Mouse (Mus musculus) layer of hippocampus, adult 2 months (tissue): ENCODE measurements around the gene Ppip5k2. TPM values are rescaled to one million over a fixed set of nuclear protein-coding genes. Genes with fewer than 3 reads are reported as not detected.

Experiments used
- DNase-seq, 2 experiments: peaks; one replicate each; pipeline ENCODE4 v3.0.0; 2022; ENCODE audit warnings: low spot score in 2 of 2
- H3K27ac ChIP-seq: fragments of 200-600 bp; 2 replicates; pipeline ENCODE4 v1.8.1; 2022
- H3K4me3 ChIP-seq: fragments of 200-600 bp; 2 replicates; pipeline ENCODE4 v1.8.1; 2022; ENCODE audit warnings: mild to moderate bottlenecking
- CTCF ChIP-seq: fragments of 200-600 bp; conservative IDR thresholded peaks from 2 replicates; pipeline ENCODE4 v1.8.1; 2022; ENCODE audit warnings: antibody characterized with exemption, mild to moderate bottlenecking, moderate library complexity
- long read RNA-seq, 2 experiments: library from polyadenylated mRNA; stranded (forward); transcript quantifications; one replicate each; pipeline ENCODE4 v2.0.0; 2021; ENCODE audit warnings: borderline mapping rate in 2 of 2
- total RNA-seq, 2 experiments: library from RNA; stranded (reverse); gene quantifications; 2 replicates each; pipeline ENCODE4 v1.2.3; 2021

Gene Ppip5k2
- total RNA-seq: 10 to 100 TPM; 19.3 to 20.8 TPM
- long read RNA-seq, experiment 1, full-length matches to known transcripts: 1 of 9 reads
- long read RNA-seq, experiment 1, partial matches to known transcripts: 1 of 9 reads
- long read RNA-seq, experiment 1, other reads (novel, unspliced or antisense): 7 of 9 reads
- long read RNA-seq, experiment 2, full-length matches to known transcripts: 3 of 13 reads
- long read RNA-seq, experiment 2, partial matches to known transcripts: 2 of 13 reads
- long read RNA-seq, experiment 2, other reads (novel, unspliced or antisense): 8 of 13 reads

DNA sequence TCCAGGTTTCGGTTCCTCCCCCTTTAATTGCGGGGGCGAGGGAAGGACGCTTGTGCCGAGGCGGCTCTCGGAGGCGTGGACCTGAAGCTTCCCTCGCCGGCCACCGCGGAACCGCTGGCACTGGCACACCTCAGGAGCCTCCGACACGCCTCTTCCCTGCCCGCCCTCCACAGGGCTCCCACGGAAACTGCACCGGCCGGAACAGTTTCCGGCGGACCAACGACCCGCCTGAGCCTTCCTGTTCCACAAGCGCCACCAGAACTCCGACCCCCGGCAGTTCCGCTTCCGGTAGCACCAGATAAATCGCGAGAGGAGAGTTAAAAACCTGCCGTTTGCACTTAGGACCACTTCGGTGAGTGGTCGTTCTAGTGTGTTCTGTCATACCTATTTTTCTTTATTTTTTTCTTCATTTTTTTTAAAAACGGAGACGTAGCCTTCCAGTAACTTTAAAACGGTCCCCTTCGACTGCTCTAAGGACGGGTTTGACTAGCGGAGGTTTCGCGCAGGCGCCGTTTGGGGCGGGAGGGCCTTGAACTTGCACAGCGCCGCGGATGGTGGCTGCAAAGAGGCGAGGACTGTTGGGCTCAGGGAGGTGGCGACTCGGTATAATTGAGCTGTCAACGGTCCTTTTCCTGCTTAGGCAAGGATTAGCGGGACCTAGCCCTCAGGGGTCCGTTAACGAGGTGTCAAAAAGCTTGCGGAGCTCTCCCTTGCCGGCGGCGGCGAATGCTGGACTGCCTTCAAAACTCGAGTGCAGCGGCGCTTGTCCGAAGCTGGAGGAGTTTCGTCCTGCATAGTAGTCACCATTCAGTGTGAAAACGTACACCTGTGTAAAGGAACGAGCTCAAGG, at the start of gene Ppip5k2, which contains the start of gene Gin1:
Gene Ppip5k2, minus strand, starts transcription at position 508 of the 850 bp plus-strand sequence.
Gene Gin1, plus strand, starts transcription at position 269 of the 850 bp plus-strand sequence.
- peak; percentile 66 for TF ChIP-seq CTCF
- Histone ChIP-seq H3K27ac (peak within 1 kb of the TSS; percentile 94), H3K4me3 (peak within 1 kb of the TSS; percentile 99)
- DNase-seq: peak; percentile 94 to 95

DNA sequence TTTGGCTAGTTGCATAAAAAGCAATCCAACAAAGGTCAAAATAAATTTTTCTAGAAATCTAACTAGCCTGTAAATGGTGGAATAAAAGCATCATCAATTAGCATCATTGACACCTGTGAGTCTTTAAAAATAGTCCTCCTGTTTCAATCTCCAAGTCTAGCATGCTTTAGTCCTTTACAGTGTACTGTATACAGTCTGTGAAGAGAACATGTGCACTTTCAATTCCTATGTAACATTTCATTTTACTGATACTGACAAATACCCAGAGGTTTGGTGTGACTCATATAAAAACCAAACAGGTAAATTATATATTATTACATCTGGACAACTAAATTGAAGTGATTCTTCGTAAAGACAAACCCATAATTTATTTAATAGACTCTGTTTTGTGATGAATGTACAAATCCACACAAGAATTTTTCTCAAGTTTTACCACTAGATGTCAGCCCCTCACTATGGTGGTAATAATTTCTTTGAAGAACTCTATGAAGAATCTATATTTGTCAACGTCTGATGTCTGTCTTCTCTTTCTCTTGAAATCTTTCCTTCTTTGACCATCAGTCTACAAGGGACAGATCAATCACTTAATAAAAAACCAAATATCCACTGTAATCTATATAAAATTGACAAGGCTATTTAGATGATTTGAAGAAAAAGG, 39.2 kb upstream of the Ppip5k2 start:
- peak in 1 of 2 experiments; percentile 25 for DNase-seq
- Histone ChIP-seq H3K27ac (no peak overlapping the region), H3K4me3 (no peak overlapping the region)
- peak; percentile 92 for TF ChIP-seq CTCF

DNA sequence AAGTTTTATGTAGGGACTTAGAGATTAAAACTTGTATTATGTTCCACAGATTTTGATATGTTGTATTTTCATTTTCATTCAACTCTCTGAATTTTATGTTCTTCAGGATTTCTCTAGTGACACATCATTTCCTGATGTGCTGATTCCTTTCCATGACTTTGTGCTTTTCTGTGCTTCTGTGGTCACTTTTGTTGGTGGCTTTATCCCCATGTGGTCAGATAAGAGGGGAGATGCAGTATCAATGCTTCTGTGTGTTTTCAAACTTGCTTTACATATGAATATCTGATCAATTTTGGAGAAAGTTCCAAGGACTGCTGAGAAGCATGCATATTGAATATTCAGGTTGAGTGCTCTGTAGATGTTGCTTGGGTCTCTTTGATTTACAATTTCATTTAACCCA, 34.3 kb upstream of the Ppip5k2 start:
- Histone ChIP-seq H3K27ac (no peak overlapping the region), H3K4me3 (no peak overlapping the region)
- TF ChIP-seq CTCF: no peak
- DNase-seq: no peak

DNA sequence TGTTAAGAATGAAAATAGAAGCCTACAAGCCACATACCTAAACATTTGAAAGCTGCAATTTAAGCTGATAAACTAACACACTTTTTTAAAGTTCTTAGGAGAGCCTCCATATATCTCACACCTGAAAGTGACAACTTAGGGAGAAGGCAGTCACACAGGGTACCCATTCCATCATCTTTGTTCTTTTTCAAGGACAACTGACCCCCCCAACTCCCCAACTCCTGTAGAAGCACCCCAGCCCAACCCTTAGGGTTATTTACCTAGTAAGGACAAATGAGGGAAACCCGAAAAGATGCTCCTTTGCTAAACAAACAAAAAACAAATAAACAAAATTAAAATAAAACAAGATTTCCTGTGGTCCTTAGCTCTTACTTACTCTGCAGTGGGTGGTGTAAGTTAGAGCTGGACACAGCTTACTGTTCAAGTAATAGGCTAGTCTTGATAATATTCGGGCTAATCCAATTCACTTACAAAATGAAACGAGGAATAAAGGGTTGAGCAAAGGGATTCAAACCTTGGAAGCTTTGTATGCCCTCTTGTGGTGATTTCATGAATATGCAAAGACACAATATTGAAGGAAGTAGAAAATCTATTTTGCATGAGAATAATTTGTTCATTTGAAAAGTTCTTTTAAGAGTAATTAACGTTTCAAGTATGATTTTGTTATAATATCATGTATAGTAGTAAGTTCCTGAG, 32.1 kb upstream of the Ppip5k2 start:
- H3K4me3 ChIP-seq: no peak overlapping the region
- DNase-seq: no peak
- TF ChIP-seq CTCF: peak; percentile 84
- no peak overlapping the region for H3K27ac ChIP-seq

DNA sequence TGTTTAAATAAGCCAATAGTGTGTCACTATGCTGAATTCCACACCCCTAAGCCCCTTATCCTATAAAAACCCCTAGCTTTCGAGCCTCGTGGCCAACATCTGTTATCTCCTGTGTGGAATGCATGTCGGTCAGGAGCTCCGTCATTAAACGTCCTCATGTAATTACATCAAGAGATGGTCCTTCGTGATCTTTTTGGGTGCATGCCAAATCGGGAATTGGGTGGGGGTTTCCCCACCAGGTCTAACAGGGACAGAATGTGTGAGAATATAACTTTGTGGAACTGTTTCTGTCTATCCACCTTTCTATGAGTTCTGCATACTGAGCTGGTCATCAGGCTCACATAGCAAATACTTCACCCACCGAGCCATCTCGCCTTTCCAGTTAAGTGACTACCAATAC, 25.7 kb upstream of the Ppip5k2 start:
- TF ChIP-seq CTCF: no peak
- no peak overlapping the region for H3K4me3 ChIP-seq
- no peak for DNase-seq
- H3K27ac ChIP-seq: no peak overlapping the region

DNA sequence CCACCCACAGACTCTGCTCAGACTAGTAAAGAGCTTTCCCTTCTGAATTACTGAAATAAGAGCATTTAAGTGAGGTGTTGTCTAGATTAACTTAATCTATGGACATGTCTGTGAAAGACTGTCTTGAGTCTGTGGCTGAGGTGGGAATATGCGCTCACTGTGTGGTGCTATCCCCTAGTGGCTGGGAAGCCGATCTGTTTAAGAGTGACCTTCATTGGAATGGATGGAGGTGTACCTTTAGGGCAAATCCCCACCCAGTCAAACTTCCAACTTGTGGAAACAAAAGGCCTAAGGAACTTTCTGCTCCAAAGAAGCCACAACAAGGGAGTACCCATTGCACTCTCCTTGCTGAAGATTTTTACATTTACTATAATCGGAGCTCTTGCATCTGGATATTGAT, 23.9 kb upstream of the Ppip5k2 start:
- no peak; the same call in 1 of the 2 replicates for TF ChIP-seq CTCF

DNA sequence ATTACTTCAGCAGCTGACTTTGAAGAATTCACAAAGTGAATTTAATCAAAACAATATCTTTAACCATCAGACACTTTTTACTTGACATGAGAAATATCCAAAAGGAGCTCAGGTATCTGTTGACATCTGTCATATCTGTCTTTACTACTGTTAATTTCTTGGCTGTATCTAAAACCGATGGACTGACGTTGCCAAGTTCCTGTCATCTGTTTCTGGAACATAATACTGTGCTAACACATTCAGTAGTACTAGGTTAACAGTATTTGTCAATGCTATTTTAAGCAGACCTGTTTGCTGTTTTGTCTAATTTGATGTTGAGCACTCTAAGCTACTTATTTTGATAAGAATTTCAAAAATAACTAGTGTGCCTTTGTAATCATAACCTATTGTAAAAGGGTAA, 18.3 kb upstream of the Ppip5k2 start:
- TF ChIP-seq CTCF: no peak
- Histone ChIP-seq H3K27ac (no peak overlapping the region), H3K4me3 (no peak overlapping the region)
- no peak for DNase-seq

More for the DNA sequence above, 23.9 kb upstream of the Ppip5k2 start:
- Histone ChIP-seq H3K27ac (no peak overlapping the region), H3K4me3 (no peak overlapping the region)
- DNase-seq: no peak

DNA sequence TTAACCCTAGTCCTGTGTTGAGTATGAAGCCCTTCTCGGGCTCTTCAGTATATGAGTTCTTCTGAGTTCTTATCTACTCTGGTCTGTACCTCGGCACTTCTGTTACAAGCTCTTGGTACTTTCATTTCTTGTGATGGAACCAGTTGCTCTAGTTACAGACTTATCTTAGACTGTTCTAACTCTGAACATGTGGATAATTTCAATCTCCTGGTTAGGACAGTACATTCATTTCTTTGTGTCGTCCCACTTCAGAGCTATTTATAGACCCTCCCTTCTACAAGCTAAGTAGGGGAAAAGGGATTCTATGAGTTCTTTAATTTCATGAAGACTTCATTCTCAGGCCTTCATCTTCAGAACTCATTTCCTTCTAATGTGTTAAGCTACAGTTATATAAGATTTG, 17.5 kb upstream of the Ppip5k2 start:
- no peak overlapping the region for H3K4me3 ChIP-seq
- no peak overlapping the region for H3K27ac ChIP-seq
- no peak for DNase-seq
- no peak for TF ChIP-seq CTCF

DNA sequence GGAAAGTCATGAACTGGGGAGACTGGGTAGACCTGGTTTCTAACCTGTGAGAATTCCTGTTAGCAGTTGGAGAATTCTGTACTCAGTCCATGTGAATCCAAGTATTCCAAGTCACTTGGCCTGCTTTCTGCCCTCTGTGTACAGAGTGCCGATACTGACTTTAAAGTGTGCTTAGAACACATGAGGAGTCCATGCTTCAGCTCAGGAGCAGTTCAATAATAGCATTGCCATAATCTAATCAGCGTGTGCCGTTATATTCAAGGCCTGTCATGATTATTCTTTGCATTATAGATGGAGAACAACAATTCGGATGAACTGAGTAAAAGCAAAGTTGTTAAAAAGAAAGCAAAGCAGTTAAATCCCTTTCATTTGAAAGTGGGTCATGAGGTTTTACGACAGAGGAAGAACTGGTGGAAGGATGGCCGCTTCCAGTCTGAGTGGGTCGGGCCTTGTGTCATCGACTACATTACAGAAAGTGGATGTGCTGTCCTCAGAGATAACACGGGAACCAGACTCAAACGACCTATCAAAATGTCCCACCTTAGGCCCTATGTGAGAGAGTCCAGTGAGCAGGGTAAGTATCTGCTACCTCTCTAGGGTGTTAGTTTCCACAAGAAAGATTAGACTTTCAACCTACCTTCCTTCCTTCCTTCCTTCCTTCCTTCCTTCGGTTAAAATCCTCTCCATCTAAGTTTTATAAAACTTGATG, 15.6 kb upstream of the Ppip5k2 start:
- Histone ChIP-seq H3K4me3 (no peak overlapping the region), H3K27ac (no peak overlapping the region)
- no peak for DNase-seq

DNA sequence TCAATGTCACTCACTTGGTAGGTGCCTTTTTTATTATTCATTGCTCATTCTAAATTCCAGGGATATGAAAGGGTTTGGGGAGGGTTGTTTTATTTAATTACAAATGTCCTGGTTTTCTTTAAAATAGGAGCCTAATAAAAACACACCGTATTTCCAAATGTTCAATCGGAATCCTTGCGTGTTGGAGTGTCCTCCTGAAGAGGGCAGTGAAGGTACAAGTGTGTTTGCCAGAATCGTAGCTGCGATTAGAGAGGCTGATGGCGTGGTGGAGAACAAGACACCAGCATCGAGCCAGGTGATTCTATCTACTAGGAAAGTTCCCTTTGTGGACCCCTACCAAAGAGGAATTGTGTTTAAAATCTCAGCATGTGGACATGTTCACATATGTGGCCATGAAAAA, 14.7 kb upstream of the Ppip5k2 start:
- Histone ChIP-seq H3K27ac (no peak overlapping the region), H3K4me3 (no peak overlapping the region)
- no peak for DNase-seq
- TF ChIP-seq CTCF: peak; percentile 59

More for the DNA sequence above, 15.6 kb upstream of the Ppip5k2 start:
- TF ChIP-seq CTCF: no peak

DNA sequence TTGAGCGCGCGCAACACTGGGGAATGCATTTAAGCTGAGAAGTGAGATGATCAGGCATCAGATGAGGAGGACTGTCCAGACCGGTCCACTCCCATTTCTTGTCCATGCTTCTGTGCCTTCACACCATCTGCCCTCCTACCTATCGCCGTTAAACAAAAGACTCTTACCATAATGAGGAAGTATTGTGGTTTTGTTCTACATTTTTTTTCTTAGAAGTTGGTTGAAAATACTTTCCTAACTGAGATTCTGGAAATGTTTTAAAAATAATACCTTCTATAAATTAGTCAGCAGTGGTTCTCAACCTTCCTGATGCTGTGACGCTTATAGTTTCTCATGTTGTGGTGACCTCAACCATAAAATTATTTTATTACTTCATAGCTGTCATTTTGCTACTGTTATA, 11.5 kb upstream of the Ppip5k2 start:
- TF ChIP-seq CTCF: no peak
- Histone ChIP-seq H3K4me3 (no peak overlapping the region), H3K27ac (no peak overlapping the region)
- DNase-seq: no peak

DNA sequence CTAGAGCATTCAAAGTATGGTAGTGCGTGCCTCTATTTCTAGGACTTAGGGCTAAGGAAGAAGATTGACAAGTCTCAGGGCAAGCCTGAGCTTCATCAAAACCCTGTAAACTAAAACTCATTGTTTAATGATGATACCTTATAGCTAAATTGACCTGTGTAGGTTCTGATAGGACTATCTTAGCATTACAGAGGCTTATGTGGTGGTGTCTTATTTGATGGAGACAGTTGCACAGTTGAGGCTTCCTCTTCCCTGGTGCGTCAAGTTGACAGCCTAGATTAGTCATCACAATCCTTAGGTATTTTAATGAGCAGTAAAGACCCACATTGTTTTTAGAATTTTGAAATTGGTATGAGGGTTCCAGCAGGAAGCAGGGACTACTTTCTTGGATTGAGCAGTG, 3.8 kb upstream of the Ppip5k2 start:
- no peak overlapping the region for H3K27ac ChIP-seq
- DNase-seq: no peak
- H3K4me3 ChIP-seq: no peak overlapping the region
- no peak for TF ChIP-seq CTCF
